Mouse (Mus musculus) heart, postnatal 10 days (tissue): ENCODE results near the gene Mtcl1. TPM values are rescaled to one million over a fixed set of nuclear protein-coding genes. Genes with fewer than 3 reads are reported as not detected.

Experiments
- DNase-seq, 2 experiments: peaks; one replicate each; pipeline ENCODE4 v3.0.0; 2021
- intact Hi-C: fragments of 180-260 bp; cut with DNase I; formaldehyde crosslinking; loops from one replicate; pipeline ENCODE4 v1.15.1; 2025
- total RNA-seq, 2 experiments: library from RNA; stranded (reverse); gene quantifications; 2 replicates each; pipeline ENCODE4 v1.2.3; 2021

The Mtcl1 gene
- total RNA-seq, 2 experiments from 2014 or later = 4.1 to 4.7 TPM

DNA sequence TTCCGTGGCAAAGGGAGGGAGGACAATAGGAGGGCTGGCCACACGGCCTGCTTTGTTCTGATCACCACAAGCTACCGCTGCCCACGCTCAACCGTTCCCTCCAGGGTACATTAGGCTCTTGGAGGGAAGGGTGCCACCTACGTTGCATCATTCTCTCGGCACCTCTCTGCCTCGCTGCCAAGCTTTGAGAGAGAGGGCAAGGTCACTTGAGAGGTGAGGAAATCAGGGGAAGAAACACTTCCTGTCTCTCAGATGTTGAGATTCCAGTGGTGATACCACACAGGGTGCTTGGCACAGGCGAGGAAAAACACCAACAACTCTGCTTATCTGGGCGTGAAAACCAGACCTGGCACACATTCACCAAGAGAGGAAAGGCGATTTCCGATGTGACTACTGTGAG, 108.8 kb downstream of the Mtcl1 start:
- intact Hi-C loops = loop anchor here (5.0 kb wide), 1 partner anchor 103 kb away; no protein-coding TSS in a partner anchor
- DNase-seq = no peak

DNA sequence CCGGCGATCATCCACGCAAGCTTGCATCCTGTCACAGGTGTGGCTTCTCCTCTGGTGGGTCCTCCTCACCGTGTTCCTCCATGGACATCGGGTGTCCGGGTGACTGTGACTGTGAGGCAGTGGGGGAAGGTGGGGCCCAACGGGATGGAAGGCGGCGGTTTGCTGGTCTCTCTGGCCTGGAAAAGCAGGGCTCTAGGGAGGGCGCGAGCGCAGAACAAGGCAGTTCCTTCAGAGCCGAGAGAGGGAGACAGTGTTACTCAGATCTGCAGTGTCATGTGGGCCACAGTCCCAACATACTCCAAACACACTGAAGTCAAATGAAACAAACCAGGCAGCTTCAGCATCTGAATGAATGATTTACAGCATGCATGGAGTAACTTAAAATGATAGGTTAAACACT, 111.6 kb downstream of the Mtcl1 start:
- no peak for DNase-seq
- intact Hi-C loops = no loop called here

- DNase-seq = no peak
- intact Hi-C loops = no loop called here
Observed at GRCm38 (mm10) chr17:66335568-66335967, 114.0 kb downstream of the Mtcl1 start.

DNA sequence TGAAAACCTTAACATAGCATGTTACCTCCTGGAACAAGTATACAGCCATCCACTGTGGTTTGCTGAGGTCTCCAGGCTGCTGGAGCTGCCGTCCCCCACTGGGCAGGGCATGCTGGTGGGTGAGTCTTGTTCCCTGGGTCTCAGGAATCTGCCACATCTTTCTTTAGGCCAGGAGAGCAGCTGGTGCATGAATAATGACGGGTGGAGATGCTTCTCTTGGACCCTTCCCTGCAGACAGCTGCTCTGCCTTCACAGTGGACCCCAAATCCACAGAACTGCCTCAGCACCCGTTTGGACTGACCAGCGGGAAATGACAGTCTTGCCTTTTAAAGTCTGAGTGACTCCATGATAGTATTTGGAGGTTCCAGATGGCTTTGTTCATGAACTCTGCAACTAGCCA, 114.7 kb downstream of the Mtcl1 start:
- no peak for DNase-seq
- intact Hi-C loops = no loop called here

- intact Hi-C loops = no loop called here
- DNase-seq = no peak
Observed at GRCm38 (mm10) chr17:66331207-66331606, 118.3 kb downstream of the Mtcl1 start.

- intact Hi-C loops = no loop called here
- DNase-seq = no peak
Observed at GRCm38 (mm10) chr17:66326552-66327045, 123.0 kb downstream of the Mtcl1 start.

DNA sequence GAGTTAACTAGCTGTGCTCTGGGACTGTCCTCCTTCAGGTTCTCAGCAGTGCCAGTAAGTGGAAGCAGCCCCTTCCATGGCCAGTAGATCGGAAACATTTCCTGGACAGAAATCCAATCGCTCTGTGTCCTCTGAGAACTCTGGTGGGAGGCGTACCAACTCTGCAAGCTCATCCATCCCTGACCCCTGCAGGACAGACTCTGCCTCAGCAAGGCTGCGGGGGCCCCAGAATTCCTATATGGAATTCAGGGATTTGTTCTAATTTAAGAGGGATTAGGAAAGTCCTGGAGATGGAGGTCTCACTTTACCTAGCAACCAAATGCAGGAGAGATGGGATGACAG, 123.4 kb downstream of the Mtcl1 start:
- DNase-seq = no peak
- intact Hi-C loops = no loop called here

GRCm38 (mm10) chr17:66325440-66326203, 123.9 kb downstream of the Mtcl1 start:
- intact Hi-C loops = no loop called here
- no peak for DNase-seq

DNA sequence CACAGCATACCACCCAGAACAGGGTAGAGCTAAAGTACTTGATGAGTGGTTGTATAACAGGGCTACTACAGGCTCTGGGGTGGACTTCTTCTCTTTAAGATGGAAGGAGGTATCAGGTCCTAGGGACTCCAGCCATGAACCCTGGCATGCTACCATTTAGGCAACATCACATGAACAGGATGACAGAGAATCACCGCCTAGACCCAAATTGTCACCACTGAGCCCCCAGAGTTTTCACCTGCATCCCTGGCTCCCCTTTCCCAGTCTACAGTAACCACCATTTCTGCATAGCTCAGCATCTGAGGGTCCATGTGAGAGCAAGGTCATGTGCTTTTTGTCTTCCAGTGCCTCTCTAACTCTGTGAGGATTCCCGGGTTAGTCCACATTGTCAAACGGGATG, 124.7 kb downstream of the Mtcl1 start:
- intact Hi-C loops = no loop called here
- DNase-seq = no peak

DNA sequence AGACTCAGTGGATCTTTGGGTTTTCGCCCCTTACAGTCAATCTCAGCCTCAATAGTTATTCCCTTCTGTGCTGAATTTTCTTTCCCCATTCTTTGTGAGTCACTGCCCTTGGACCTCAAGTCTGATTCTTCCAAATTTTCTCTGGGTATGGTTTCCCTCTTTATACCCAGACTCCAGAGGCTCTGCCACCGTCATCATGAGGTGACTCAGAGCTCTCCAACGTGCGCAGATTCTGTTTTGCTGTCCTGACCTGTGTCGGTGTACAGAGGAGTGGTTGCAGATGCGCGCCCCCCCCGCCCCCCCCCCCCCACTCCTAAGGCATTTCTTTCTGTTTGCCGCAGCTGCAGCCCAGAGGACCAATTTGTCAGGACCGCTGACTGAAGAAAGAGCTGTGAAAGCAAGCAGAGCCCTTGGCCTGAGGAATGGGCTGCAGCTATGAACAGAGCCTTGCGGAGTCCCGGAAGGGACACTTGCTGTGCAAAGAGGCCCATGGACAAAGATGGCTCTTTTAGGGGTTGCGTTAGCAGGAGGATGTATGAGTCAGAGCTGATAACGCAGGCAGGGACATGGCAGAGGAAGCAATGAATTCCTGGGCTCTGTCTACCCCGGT, 126.8 kb downstream of the Mtcl1 start:
- intact Hi-C loops = no loop called here

DNA sequence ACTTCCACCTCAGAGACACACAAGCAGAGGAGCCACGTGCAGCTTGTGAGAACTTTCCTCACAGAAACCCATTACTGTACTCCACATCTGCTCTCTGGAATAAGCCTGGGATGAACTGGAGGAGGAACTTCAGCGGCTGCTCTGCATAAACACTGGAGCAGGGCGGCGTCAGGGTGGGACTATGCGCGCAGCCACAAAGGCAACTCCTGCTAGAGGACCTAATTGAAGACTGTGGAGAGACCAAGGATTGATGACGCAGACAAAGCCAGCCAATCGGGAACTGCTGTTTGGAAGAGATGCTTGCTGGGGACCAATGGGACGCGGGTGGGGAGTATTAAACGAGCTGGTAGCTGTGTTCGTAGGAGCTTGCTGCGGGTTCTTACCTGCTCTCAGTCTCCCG, 127.6 kb downstream of the Mtcl1 start:
- no peak for DNase-seq
- intact Hi-C loops = no loop called here

More for the DNA sequence above, 126.8 kb downstream of the Mtcl1 start:
- DNase-seq = no peak

DNA sequence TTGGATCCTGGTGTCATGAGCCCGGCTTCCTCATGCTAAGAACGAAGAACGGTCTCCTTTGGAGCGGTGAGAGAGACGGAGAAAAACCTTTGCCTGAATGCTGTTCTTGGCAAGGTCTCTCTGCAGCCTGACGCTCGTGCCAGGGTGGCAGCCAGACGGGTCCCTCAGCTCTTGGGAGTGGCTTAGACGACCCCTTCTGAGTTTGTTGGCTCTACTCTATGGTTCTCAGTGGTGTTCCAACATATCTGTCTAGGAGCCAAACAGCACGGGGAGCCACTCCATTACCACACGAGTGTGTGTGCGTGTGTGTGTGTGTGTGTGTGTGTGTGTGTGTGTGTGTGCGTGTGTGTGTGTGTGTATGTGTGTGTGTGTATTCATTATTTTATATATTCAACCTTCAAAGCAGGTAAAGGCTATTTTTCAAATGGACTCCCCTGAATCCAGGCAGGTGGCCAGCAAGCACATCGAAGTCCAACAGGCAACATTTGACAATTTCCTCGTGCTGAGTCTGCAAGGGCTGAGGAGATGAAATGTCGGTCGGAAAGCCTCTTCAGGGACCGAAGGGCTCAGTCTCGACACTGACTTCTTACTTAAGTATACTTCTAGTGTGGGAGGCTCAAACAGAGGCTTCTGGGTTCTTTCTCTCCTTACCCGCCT, 128.7 kb downstream of the Mtcl1 start:
- DNase-seq = no peak
- intact Hi-C loops = no loop called here

GRCm38 (mm10) chr17:66318031-66318430, 131.5 kb downstream of the Mtcl1 start:
- no peak for DNase-seq
- intact Hi-C loops = no loop called here

DNA sequence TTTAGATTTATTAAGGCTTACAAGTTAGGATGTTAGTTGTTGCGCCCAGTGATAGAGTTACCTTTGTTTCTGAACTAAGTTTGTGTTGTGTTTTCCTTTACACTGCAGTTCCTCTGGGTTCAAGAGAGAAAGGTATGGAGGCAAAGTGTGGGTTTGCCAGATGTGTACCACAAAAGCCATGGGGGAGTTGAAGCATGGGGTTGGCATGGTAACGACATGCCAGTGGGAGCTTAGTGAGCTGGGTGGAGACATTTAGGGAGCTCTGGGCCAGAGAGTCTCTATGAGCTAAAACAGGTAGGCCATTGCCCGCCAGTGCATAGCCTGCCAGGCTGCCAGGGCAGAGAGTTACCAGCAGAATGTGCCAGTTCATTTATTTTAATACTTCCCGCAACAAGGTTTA, 132.0 kb downstream of the Mtcl1 start:
- no peak for DNase-seq
- intact Hi-C loops = no loop called here

- no peak for DNase-seq
- intact Hi-C loops = no loop called here
Observed at GRCm38 (mm10) chr17:66317156-66317555, 132.4 kb downstream of the Mtcl1 start.

DNA sequence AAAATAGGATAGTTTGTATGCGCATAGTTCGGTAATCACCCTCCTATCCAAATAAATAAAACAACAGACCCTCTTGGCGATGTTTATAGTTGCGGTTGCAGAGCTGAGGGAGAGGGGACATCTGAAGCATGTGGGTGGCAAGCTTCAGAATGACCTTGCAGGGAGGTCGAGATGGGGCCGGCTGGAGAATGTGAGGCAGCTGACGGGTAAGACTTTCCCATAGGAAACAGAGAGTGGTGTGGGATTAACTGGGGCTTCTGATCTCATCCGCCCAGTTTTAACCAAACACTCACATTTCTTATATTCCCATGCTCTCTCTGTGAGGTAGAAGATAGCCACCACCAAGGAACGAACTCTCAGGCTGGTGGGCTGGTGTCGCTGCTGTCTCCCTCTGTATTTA, 134.1 kb downstream of the Mtcl1 start:
- DNase-seq = no peak
- intact Hi-C loops = no loop called here

DNA sequence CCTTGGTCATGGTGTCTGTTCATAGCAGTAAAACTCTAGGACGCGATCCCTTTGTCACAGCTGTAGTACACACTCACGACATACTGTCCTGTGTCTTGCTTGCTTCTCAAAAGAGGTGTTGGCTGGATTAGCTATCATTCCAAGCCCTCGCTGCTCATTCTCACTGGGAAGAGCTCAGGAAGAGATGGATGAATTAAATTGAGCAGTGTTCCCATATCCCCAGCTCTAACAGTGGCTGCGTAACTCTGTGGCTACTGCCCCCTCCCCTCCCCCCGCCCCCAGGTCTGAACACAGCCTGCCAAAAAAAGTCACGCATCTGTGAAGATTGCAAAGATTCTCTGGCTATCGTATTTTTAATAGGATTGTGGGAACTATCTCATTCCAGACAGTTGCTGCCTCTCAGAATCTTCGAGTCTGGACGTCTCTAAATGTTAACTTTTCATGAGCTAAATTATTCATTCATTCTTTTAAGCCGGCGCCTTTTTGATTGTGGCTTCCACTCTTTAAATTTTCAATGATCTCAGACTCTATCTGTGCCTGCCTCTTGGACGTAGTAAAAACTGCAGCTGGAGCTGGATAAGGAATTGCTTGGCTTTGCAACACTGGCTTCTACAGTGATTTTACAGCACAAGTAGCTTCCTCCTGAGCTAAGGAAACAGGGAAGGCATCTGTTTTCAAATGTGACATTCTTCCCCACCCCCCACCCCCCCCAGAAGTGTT, 134.8 kb downstream of the Mtcl1 start:
- DNase-seq = peak in 1 of 2 experiments; percentile 27
- intact Hi-C loops = no loop called here

- DNase-seq = no peak
- intact Hi-C loops = no loop called here
Observed at GRCm38 (mm10) chr17:66301906-66302305, 147.6 kb downstream of the Mtcl1 start.

DNA sequence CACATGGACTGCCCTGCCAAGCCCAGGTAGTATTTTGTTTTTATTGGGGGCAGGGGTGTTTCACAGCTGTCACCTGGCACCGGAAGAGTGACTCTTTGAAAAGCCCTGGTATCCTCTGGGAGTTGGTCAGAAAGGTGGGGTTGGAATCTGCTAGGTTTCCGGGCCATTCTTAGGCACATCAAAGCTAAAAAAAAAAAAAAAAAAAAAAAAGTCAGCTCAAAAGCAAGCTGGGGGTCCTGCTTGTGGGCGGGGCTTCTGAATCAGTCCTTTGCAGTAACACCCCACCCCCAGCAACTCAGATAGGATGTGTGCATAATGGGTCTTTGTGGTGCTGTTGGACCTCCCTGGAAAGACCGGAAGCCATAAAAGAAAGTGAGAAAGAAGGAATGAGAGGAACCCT, 148.3 kb downstream of the Mtcl1 start:
- intact Hi-C loops = no loop called here
- DNase-seq = no peak

DNA sequence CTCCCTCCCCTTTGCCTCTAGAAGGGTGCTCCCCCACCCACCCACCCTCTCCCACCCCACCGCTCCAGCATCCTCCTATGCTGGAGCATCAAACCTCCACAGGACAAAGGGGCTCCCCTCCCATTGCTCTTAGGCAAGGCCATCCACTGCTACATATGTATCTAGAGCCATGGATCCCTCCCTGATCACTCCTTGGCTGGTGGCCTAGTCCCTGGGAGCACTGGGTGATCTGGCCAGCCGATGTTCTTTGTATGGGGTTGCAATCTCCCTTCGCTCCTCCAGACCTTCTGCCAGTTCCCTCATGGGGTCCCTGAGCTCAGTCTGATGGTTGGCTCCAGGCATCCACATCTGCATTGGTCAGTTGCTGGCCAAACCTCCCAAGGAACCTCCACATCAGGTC, 151.8 kb downstream of the Mtcl1 start:
- intact Hi-C loops = no loop called here
- DNase-seq = no peak

DNA sequence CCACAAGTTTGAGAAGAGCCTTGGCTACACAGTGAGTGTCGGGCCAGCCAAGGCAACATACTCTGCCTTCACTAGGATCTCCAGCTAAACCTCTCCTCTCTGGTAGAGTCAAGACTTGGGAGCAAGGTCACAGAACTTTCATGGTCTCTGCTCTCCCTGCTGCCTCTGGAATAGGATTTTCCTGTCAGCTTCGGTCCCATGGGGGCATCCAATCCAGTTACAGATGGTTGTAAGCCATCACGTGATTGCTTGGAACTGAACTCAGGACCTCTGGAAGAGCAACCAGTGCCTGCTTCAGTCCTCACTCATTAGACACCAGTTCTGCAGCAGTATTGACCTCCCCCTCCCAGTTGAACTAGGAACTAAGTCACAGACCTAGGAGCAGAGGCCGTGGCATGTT, 156.0 kb downstream of the Mtcl1 start:
- intact Hi-C loops = no loop called here
- DNase-seq = no peak
